Mouse (Mus musculus): ENCODE data around the gene Zic2. TPM values are rescaled to one million over a fixed set of nuclear protein-coding genes. Genes with fewer than 3 reads are reported as not detected.

Zic2 gene
- polyA plus RNA-seq, 1 experiment, result 0.02 TPM

DNA sequence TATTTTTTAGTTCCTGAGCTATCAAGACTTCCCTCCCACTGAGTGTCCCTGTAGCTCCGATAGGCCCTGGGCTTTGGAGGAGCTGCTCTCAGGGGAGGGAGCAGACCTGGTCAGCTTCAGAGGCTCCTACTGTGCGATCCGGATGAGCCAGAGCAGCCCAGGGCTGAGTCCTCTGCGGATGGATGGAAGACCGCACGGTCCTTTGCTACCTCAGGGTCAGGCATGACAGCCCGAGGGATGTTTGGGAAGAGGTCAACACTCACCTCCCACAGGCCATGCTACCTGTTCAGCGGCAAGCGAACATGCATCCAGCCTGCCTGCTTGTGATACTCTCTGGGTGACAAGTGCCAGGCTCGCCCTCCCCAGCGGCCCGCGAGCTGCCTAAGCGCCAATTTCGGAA, 5.9 kb downstream of the Zic2 start:
- no peak for TF ChIP-seq GATA1 (IDR thresholded peaks at IDR 0.05; ENCODE audit: low read length)

DNA sequence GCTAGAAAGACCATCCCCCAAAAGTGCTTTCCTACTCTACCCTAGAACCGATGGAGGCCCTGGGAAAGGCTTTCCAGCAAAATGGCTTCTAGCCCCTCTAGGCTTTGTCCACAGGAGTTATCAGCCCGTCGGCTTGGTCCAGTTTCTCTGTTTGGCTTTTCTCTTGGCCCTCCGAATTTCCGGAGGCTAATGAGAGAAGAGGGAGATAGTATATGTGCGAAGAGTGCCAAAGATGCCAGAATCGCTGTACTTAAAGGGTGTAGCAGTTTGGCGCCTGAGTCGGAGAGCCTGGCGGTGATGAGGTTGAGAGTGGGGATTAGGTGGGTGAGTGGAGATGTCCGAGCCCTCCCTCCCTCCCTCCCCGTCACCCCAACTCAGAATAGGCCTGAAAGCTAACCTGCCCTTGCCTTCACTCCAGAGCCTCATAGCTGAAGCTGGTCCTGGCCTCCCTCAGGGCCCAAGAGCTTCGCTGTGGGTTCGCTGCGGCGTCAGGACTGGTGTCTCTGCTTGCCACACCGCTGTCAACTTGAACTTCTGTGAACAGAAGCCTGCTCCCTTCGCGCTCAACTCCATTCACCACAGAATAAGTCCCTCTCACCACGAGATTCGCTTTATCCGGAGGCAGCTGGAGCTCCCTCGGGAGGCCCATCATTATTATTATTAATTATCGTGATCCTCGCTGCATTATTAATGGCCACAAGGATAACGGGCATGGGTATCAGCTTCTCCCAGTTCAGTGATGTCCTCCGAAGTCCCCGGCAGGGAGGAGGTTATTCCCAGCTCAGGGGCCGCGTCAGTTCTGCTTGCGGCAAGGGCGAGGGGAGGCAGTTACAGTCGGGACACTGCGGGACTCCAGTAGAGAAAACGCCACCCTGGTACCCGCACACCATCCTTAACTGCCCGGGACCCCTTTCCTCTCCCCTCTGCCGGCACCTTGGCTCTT, 7.1 kb downstream of the Zic2 start:
- TF ChIP-seq GATA1 (IDR thresholded peaks at IDR 0.05; ENCODE audit: low read length), result no peak

DNA sequence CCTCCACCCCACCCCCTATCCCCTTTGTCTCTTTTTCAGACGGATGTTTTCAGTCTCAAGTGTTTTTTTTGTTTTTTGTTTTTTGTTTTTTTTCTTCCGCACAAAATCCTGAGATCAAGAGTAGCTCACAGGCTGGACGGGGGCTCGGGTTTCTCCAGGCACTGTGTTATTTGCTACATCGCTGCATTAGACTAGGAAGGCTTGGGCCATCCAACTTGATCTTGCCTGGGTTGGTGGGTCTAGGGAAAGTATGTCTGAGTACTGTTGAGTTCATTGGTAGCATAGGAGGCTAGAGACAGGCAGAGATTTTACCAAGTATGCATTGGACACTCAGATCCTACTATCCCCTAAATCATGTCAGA, 7.8 kb downstream of the Zic2 start:
- no peak for TF ChIP-seq GATA1 (IDR thresholded peaks at IDR 0.05; ENCODE audit: low read length)

DNA sequence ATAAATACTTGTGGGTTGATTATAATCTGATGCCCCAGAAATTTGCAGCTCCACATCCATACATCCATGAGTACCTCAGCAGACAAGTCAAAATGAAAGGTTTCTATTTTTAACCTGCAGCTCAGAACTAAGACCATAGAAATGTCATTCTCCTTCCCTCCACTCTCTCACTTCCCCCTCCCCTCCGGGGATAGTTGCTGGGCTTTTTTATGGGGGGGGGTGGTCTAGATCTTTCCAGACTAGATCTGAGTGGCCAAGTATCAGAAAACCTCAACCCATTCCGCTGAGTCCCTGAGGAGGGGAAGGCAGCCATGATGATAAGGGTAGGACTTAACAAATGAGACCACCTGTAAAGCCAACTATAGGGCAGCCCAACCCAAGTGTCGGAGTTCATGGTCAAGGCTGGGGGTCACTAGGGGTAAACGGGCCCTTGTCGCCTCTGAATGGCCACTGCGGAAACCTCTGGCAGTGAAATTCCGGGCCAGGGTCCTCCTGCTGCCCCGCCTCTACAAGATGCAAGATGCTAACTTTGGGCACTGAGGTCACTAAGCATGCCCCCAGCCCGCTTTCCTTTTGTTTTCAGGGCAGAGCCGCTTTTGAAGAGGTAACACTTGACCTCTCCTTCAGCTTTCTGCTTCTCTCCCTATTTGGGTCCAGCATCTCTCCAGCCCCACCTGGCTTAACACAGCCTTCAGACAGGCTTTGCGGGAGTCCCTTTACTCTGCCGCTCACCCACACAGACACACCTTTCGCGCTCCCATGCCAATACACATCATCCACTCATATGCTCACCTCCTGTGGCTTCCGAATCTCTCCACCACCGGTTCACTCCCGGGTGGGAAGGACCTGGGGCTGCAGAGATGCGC, 8.6 kb downstream of the Zic2 start:
- TF ChIP-seq GATA1 (IDR thresholded peaks at IDR 0.05; ENCODE audit: low read length), result no peak

DNA sequence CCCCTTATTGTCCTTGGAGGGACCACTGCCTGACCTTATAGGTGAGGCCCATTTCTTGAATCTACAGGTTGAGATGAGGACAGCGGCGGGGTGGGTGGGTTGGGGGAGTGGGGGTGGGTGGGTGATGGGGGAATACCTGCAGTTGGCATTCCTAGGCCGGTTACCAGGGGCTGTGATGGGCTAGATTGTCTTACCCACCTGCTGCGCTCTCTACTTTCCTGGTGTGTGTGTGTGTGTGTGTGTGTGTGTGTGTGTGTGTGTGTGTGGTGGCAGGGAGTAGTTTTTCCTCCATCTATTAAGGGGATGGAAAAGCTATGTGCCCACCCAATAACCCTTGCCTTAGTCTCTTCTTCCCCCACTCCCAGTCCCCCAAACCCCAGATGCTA, 9.2 kb downstream of the Zic2 start:
- no peak for TF ChIP-seq GATA1 (IDR thresholded peaks at IDR 0.05; ENCODE audit: low read length)

DNA sequence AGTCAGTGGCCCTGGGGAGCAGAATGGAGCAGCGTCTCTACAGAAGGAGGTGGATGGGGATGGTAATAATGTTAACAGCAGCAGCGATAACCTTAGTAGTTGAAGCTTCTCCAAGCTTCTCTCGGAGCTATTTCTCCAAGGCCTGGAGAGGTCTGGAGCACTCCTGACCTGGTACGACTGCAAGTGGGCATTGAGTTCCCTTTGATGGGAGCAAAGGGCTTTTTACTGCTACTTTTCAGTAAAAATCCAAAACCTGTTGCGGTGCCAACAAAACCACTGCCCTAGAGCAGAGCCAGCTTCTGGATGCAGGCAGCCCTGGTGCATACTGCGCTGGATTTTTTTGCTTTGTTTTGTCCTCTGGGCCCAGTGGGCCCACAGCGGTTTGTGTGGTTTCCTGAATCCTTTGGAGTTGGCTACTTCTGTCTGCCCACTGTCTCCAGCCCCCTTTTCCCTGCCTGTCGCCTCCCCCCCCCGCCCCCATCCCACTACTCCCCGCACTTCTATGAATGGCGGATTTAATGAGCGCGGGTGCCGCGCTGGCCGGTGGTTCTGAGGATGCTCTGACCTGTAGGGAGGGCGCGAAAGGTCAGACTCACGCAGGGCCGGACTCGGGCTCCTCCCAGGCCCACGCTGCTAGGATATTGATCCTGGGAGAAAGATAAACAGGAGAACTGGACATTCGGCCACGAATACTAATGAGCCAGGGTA, 9.8 kb downstream of the Zic2 start:
- TF ChIP-seq GATA1 (IDR thresholded peaks at IDR 0.05; ENCODE audit: low read length), result no peak

DNA sequence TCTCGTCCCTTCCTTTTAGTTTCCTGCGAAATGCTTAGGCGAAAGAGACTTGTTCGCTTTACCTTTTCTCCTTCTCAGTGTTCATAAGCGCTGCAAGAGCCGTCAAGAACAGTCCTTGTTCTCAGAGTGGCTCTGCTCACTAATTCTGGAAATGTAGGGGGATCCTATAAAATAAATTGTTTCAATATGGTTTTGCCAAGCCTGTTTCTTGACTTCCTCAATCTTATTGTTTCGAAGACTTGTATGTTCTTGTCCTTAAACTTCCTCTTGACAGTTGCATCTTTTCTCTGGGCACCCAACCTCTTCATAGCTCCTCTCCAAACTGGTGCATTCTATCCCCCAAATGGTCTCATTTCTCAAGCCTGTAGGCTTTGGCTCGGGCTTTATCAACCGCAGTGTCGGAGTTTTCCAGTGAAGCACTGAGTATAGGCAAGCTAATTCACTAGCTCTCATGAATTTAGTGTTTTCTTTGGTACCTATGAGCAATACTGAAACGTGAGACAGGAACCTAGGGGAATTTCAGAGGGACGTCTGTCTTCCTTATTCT, 10.5 kb downstream of the Zic2 start:
- no peak for TF ChIP-seq GATA1 (IDR thresholded peaks at IDR 0.05; ENCODE audit: low read length)

DNA sequence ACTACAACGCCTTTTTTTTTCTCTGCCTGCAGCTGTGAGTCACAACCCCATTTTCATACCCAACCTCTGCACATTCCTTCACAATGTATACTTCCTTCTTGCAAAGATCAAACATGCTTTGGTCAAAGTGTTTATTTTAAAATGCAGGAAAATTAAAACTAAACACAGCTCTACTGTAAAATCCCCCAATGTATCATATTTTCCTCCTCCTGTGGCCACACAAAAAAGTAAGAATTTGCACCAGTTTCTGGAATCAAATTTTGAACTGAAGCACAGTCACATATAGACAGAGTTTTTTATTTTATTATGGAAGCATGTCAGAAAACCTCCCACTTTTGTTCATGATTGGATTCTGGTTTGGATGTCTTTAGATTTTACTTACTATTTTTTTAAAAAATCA, 11.4 kb downstream of the Zic2 start:
- no peak for TF ChIP-seq GATA1 (IDR thresholded peaks at IDR 0.05; ENCODE audit: low read length)

DNA sequence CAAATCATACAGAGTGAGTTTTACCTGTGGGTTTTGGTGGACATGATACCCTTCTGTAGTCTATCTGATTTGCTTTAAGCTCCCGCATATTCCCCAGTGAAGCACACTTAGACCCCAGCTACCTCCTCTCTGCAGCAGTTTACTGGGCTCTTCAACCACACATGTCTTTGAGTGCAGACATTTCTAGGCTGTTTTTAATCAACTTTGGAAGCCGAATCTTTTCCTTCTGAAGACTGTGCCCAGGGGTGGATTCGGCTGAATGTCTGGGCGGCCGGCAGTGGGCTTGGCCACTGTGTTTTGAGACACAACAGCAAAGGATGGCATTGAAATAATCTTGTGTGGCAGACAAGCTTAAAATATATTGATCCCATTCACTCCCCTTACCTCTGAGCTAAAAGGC, 12.1 kb downstream of the Zic2 start:
- no peak for TF ChIP-seq GATA1 (IDR thresholded peaks at IDR 0.05; ENCODE audit: low read length)

DNA sequence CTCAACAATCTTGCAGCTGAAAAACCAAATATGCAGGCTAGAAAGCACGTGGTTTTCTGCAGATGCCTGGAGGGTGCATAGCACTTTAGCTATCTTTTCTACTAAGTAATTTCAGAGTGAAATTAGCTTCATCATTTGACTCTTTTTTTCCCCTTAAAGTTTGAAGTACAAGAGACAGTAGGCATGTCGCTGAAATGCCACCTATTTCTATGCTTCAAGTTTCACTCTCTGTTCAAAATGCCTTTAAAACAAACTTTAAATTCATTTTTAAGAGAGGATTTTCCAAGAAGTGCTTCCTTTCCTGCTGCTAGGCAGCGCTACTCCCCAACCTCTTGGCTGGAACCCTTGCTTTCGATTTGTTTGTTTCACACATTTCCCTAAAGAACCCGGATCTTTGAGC, 13.8 kb downstream of the Zic2 start:
- TF ChIP-seq GATA1 (IDR thresholded peaks at IDR 0.05; ENCODE audit: low read length), result no peak

DNA sequence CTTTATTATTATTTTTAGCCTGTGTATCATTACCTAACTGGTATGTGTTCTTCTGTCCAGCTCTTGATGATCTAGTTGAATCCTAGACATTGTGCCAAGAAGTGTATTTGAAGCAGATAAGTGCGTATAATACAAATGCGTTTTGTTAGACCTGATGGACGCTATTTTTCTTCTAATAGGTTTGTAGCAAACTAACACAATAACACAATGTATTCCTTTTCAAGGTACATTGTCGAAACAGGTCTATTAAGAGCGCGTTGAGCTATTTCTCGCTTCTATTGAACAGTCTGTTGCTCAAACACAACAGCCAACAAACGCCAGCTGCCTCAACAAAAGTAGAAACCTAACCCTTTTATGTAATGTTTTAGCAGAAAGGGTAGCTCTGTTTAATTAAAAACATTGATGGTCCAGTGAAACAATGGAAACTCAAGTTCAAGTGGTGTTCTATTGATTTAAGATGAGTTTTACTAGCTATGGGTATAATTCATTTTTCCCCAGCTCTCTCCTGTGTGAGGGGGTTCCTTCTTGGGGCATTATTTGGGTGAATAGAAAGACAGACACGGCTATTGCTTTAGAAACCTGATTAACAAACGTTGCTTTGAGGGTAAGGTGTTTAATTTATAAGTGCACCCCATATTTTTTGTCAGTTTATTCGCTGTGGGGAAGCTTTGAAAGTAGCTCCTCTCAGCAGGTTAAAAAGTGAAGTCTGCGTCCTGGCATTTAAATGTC, 14.6 kb downstream of the Zic2 start:
- no peak for TF ChIP-seq GATA1 (IDR thresholded peaks at IDR 0.05; ENCODE audit: low read length)

DNA sequence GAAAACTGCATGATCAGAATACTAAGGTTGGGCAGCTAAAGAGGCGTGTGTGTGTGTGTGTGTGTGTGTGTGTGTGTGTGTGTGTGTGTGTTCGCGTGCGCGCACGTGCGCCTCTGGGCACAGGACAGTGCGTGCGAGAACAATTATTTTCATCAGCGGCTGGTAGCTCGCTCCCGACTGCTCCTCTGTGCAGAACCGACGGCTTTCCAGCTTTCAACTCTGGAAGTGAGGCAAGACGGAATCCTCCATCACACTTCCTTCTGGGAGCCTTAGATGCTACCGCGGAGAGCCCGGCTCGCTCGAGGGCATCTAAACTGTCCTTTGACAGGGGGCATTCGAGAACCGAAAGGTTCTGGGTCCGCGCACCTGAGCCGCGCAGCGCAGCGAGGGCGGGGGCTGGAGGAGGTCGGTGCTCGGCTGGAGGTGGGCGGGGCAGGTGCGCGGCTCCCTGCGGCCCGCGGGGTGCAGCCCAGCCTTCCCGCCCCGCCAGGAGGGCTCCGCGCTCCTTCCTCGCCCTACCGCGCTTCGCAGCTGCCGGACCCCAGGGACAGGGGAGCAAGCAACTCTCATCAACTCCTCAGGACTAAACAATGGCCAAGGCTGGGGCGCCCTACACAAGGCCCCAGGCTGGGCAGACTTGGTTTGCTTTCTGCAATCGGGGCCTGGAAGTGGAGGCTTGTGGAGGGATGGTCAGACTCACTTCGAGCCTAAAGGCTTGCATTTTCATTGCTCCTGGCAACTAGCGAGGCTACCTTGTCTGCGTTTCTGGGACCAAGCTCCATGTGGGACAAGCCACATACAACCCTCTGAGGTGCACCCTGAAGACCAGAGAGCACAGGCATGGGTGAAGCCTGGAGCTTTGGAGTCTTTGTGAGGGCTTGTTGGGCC, 15.4 kb downstream of the Zic2 start, which contains the start of gene Gm10837:
TSS of gene Gm10837 (plus strand) at position 146 of the 888 bp plus-strand sequence.
- TF ChIP-seq GATA1 (IDR thresholded peaks at IDR 0.05; ENCODE audit: low read length), result no peak

DNA sequence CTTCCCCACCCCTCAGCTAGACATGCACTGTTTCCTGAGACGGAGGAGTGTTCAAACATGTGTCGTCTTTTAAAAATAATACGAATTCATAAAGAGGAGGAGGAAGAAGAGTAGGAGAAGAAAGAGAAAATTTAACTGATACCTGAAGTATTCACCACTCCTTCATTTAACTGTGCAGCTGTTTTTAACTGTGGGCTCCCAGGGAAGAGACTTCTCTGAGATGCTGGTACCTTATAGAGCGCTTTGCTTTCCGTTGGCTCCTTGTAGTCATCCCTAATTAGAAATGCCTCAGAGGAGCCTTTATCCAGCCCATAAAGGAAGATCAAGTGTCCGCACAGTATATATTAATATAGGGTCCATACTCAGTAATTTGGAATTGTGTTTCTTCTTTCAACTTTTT, 16.3 kb downstream of the Zic2 start:
- no peak for TF ChIP-seq GATA1 (IDR thresholded peaks at IDR 0.05; ENCODE audit: low read length)

DNA sequence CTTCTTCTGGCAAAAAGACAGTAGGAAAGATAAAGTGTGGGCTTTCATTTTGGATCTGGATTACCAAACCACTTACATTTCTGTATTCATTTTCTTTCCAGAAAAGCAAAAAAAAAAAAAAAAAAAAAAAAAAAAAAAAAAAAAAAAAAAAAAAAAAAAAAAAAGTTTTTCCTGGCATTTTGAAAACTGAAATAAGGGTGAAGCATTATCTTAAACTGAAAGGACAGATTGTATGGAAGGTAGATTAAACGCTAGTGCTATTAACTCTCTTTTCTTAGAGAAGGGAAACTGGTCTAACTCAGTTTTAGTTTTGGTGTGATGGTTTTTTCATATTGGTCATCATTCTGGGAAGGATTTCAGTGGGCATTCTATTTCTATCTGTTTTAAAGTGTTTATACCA, 16.8 kb downstream of the Zic2 start:
- TF ChIP-seq GATA1 (IDR thresholded peaks at IDR 0.05; ENCODE audit: low read length), result no peak

Data from G1E-ER4 (cell line).